Mouse (Mus musculus) megakaryocyte, embryonic 14.5 days (primary cell): ENCODE measurements around the gene Mid1ip1.

Experiments
- FLI1 ChIP-seq: IDR thresholded peaks from 2 replicates; pipeline ENCODE4 v1.6.1; 2012; ENCODE audit warnings: low read length, inconsistent platforms, mixed read lengths
- GATA1 ChIP-seq: IDR thresholded peaks from 3 replicates; pipeline ENCODE4 v1.6.1; 2012; ENCODE audit warnings: mixed read lengths, low read length, inconsistent platforms, borderline replicate concordance

GRCm38 (mm10) chrX:10720391-10720790 lies 5.6 kb downstream of the Mid1ip1 start:
- TF ChIP-seq GATA1 (no peak), FLI1 (no peak)
